Mouse (Mus musculus): ENCODE results near the gene Oas3. TPM values are rescaled to one million over a fixed set of nuclear protein-coding genes. Genes with fewer than 3 reads are reported as not detected.
A peak's percentile ranks its signal among the peaks of the same experiment; 100 is the strongest.

Gene Oas3
- polyA plus RNA-seq, 1 experiment from 2014 or later = 0.20 TPM

DNA sequence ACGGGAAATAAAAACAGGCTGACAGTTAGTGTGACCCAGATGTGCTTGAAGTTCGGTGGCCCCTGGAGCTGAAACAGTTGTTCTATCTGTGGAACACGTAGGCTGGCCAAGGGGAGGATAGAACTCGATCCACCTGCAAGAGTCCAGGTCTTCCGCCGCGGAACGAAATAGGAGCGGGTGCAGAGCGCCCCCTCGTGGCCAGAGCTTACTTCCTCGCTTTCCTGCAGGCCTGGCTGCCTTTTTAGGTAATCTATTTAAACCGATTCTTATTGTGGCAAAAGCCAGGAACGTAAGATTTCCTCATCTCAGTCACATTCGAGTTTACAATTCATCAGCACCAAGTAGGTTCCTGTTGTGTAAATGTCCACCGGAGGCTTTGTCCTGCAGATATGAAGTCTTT, 63.1 kb downstream of the Oas3 start:
- peaks cover 42% of the 10 kb centered on the region for H3K27me3 ChIP-seq (ENCODE audit: control insufficient read depth, insufficient read depth, low read length)
- peak; percentile 98 for DNase-seq (ENCODE audit: low spot score, missing footprints)
- H3K9ac ChIP-seq (ENCODE audit: low read length) = no peak overlapping the region
- H3K9me3 ChIP-seq (ENCODE audit: control insufficient read depth, low read length) = no peaks in the 10 kb centered on the region
- peaks cover 13% of the 10 kb centered on the region for H3K4me1 ChIP-seq (ENCODE audit: control insufficient read depth, insufficient read depth, low read length)
- no peak for ATAC-seq (ENCODE audit: low FRiP score)
- H3K4me2 ChIP-seq = no peak overlapping the region
- H3K27ac ChIP-seq (ENCODE audit: low read depth, low read length) = no peak overlapping the region
- no peaks in the 10 kb centered on the region for H3K36me3 ChIP-seq (ENCODE audit: control insufficient read depth, insufficient read depth, low read length)
- WGBS = 5% methylated on average over 16 of the region's 16 CpGs
- H3K4me3 ChIP-seq (ENCODE audit: low read depth, low read length) = no peak overlapping the region

DNA sequence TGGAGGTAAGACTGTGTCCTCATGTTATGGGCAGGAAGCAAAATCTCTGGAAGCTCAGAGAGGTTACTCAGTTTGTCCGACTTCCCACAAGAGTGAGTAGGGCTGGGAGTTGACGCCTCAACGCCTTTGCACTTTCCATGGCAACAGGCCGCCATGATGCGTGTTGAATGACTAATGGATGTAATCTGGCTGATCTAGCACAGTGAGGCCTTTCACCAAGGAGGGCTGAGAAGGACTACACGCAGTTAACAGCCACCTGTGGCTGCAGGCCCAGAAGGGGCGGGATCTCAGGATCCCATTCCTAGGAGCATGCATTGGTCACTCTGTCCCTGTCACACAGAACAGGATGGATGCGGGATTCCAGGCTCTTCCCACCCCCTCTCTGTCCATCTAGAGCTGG, 64.7 kb downstream of the Oas3 start:
- no peak overlapping the region for H3K4me2 ChIP-seq
- no peaks in the 10 kb centered on the region for H3K9me3 ChIP-seq (ENCODE audit: control insufficient read depth, low read length)
- ATAC-seq (ENCODE audit: low FRiP score) (no peak), DNase-seq (ENCODE audit: low spot score, missing footprints) (no peak)
- peaks cover 13% of the 10 kb centered on the region for H3K4me1 ChIP-seq (ENCODE audit: control insufficient read depth, insufficient read depth, low read length)
- H3K27me3 ChIP-seq (ENCODE audit: control insufficient read depth, insufficient read depth, low read length) = peaks cover 47% of the 10 kb centered on the region
- no peak overlapping the region for H3K9ac ChIP-seq (ENCODE audit: low read length)
- no peak overlapping the region for H3K4me3 ChIP-seq (ENCODE audit: low read depth, low read length)
- WGBS = 74% methylated on average over 8 of the region's 8 CpGs
- H3K36me3 ChIP-seq (ENCODE audit: control insufficient read depth, insufficient read depth, low read length) = no peaks in the 10 kb centered on the region
- H3K27ac ChIP-seq (ENCODE audit: low read depth, low read length) = no peak overlapping the region

DNA sequence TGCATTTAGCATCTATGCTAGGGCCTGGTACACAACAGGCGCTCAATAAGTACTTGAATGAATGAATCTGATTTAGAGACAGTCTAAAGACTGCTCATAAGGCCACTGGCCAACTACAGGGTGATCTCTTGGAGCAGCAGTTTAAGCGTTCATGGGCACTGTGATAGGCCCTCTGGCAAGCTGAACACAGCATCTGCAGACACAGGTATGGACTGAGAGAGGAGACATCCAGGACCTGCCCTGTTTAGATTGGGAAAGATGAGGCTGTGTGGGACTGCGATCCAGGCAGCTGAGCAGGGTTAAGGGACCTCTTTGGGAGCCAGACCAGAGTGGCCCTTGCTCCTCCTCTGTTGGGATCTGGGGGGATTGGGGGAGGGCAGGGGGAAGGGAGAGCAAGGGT, 65.6 kb downstream of the Oas3 start, which contains the start of gene Dtx1:
Dtx1 (minus strand) TSS at position 101 of the 400 bp plus-strand sequence.
- H3K9me3 ChIP-seq (ENCODE audit: control insufficient read depth, low read length) = no peaks in the 10 kb centered on the region
- 32% methylated on average over 3 of the region's 3 CpGs for WGBS
- H3K36me3 ChIP-seq (ENCODE audit: control insufficient read depth, insufficient read depth, low read length) = no peaks in the 10 kb centered on the region
- peak within 1 kb of the TSS; percentile 73 for H3K9ac ChIP-seq (ENCODE audit: low read length)
- DNase-seq (ENCODE audit: low spot score, missing footprints) = peak; percentile 88
- no peak within 1 kb of the TSS; the same call in 1 of the 2 replicates for H3K27ac ChIP-seq (ENCODE audit: low read depth, low read length)
- peaks cover 14% of the 10 kb centered on the region for H3K4me1 ChIP-seq (ENCODE audit: control insufficient read depth, insufficient read depth, low read length)
- H3K27me3 ChIP-seq (ENCODE audit: control insufficient read depth, insufficient read depth, low read length) = peaks cover 47% of the 10 kb centered on the region
- H3K4me2 ChIP-seq = peak within 1 kb of the TSS; percentile 78
- no peak for ATAC-seq (ENCODE audit: low FRiP score)
- peak within 1 kb of the TSS; percentile 44 for H3K4me3 ChIP-seq (ENCODE audit: low read depth, low read length)

DNA sequence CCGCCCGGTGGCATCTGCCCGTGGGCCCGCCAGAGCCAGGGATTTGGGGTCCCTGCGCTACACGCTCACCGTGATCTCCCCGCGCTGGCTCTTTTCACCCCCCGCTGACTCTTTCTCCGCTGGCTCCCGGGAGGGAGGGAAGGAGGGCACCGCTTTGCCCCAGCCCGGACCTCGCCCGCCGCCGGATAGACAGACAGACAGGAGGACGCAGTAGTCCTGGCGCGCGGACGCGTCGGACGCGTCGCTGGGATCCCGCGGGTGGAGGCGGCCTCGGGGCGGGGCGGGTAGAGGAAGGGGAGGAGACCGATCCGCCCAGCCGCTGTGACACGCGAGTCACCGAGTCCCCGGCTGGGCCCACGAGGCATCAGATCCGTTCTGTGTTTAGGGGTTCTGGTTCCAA, 66.0 kb downstream of the Oas3 start:
- peaks cover 47% of the 10 kb centered on the region for H3K27me3 ChIP-seq (ENCODE audit: control insufficient read depth, insufficient read depth, low read length)
- H3K27ac ChIP-seq (ENCODE audit: low read depth, low read length) = no peak overlapping the region
- no peaks in the 10 kb centered on the region for H3K36me3 ChIP-seq (ENCODE audit: control insufficient read depth, insufficient read depth, low read length)
- no peaks in the 10 kb centered on the region for H3K9me3 ChIP-seq (ENCODE audit: control insufficient read depth, low read length)
- peak overlapping the region; percentile 73 for H3K9ac ChIP-seq (ENCODE audit: low read length)
- DNase-seq (ENCODE audit: low spot score, missing footprints) (peak; percentile 91), ATAC-seq (ENCODE audit: low FRiP score) (no peak)
- H3K4me2 ChIP-seq = peak overlapping the region; percentile 78
- H3K4me3 ChIP-seq (ENCODE audit: low read depth, low read length) = peak overlapping the region; percentile 44
- WGBS = under 1% methylated on average over 38 of the region's 43 CpGs
- H3K4me1 ChIP-seq (ENCODE audit: control insufficient read depth, insufficient read depth, low read length) = peaks cover 18% of the 10 kb centered on the region

DNA sequence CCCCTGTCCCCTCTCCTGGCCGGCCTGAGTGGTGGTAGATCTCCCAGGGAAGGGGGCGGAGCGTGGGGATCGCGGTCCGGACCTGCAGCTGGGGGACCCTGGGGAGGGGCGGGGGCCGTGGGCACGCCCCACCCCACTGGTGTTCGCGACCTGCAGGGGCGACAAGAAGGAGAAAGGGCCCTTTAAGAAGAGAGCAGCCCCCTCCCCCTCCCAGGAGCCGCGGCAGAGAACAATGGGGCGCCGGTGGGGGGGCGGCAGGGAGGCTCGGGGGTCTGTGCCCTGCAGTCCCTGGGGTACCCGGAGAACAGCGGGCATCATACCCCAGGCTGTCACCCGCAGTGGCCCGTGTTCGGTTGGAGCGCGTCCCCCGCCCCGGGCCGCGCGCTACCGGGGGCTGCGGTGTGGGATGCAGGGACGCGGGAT, 66.6 kb downstream of the Oas3 start:
- ATAC-seq (ENCODE audit: low FRiP score) = peak; percentile 30; the same call in 1 of the 2 replicates
- no peaks in the 10 kb centered on the region for H3K36me3 ChIP-seq (ENCODE audit: control insufficient read depth, insufficient read depth, low read length)
- no peaks in the 10 kb centered on the region for H3K9me3 ChIP-seq (ENCODE audit: control insufficient read depth, low read length)
- H3K27me3 ChIP-seq (ENCODE audit: control insufficient read depth, insufficient read depth, low read length) = peaks cover 47% of the 10 kb centered on the region
- H3K27ac ChIP-seq (ENCODE audit: low read depth, low read length) = no peak overlapping the region; the same call in 1 of the 2 replicates
- under 1% methylated on average over 25 of the region's 34 CpGs for WGBS
- H3K4me1 ChIP-seq (ENCODE audit: control insufficient read depth, insufficient read depth, low read length) = peaks cover 19% of the 10 kb centered on the region
- DNase-seq (ENCODE audit: low spot score, missing footprints) = no peak
- H3K9ac ChIP-seq (ENCODE audit: low read length) = peak overlapping the region; percentile 73
- H3K4me2 ChIP-seq = peak overlapping the region; percentile 78
- peak overlapping the region; percentile 44 for H3K4me3 ChIP-seq (ENCODE audit: low read depth, low read length)

DNA sequence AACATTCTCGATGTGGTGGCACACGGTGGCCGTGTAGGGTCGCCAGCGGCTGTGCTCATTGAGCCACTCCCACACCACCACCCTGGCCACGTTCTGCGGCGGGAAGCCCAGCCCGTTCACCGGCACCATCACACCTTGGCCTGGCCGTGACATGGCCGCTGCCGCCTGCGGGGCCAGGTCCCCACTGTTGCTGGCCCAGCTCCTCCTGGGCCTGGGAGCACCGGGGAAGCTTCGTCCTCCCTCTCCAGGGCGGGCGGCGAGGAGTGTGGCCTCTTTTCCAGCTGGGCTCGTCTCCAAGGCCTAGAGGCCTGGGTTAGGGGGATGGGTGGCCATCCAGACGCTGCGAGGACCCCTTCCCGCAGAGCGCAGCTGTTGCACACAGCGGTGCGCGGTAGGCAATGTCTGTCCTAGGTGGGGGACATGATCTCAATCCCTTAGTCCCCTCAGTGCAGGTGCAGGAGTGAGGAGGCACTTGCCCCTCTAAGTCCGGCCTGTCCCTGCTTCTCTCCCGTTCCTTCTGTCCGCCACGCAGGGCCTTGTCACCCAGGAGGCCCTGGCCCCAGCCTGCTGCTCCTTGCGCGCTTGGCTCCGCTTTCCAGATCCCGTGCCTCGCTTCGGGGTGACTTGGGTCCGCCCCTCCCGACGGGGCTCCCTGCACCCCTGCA, 67.2 kb downstream of the Oas3 start:
- peak overlapping the region; percentile 73 for H3K9ac ChIP-seq (ENCODE audit: low read length)
- H3K27ac ChIP-seq (ENCODE audit: low read depth, low read length) = no peak overlapping the region; the same call in 1 of the 2 replicates
- no peaks in the 10 kb centered on the region for H3K9me3 ChIP-seq (ENCODE audit: control insufficient read depth, low read length)
- peak overlapping the region; percentile 78 for H3K4me2 ChIP-seq
- peaks cover 47% of the 10 kb centered on the region for H3K27me3 ChIP-seq (ENCODE audit: control insufficient read depth, insufficient read depth, low read length)
- peak; percentile 93 for DNase-seq (ENCODE audit: low spot score, missing footprints)
- H3K4me3 ChIP-seq (ENCODE audit: low read depth, low read length) = peak overlapping the region; percentile 44
- peaks cover 19% of the 10 kb centered on the region for H3K4me1 ChIP-seq (ENCODE audit: control insufficient read depth, insufficient read depth, low read length)
- peak; percentile 41 for ATAC-seq (ENCODE audit: low FRiP score)
- H3K36me3 ChIP-seq (ENCODE audit: control insufficient read depth, insufficient read depth, low read length) = no peaks in the 10 kb centered on the region
- WGBS = 3% methylated on average over 40 of the region's 40 CpGs

DNA sequence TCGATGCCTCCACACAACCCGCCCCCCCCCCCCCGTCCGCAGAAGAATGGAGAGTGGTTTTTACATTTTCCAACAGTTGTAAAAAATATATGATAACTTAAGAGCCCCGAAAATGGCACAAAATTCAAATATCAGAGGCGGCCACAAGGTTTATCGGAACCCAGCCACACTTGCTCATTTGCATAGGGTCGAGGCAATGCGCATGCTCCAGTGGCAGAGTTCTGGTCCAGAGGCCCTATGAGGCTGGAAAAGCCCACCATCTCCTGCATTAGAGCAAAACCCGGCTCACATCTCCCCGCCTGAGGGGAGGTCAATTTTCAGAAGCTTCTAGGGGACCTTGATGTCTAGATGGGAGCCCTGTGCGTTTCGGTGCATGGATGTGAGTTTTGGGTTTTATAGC, 70.5 kb downstream of the Oas3 start:
- no peak for ATAC-seq (ENCODE audit: low FRiP score)
- Histone ChIP-seq H3K9ac (ENCODE audit: low read length) (peak overlapping the region; percentile 48), H3K27me3 (ENCODE audit: control insufficient read depth, insufficient read depth, low read length) (peaks cover 31% of the 10 kb centered on the region), H3K4me1 (ENCODE audit: control insufficient read depth, insufficient read depth, low read length) (peaks cover 21% of the 10 kb centered on the region), H3K4me2 (peak overlapping the region; percentile 56), H3K4me3 (ENCODE audit: low read depth, low read length) (peak overlapping the region; percentile 28), H3K9me3 (ENCODE audit: control insufficient read depth, low read length) (no peaks in the 10 kb centered on the region), H3K36me3 (ENCODE audit: control insufficient read depth, insufficient read depth, low read length) (no peaks in the 10 kb centered on the region), H3K27ac (ENCODE audit: low read depth, low read length) (no peak overlapping the region)
- DNase-seq (ENCODE audit: low spot score, missing footprints) = no peak
- 34% methylated on average over 13 of the region's 13 CpGs for WGBS

DNA sequence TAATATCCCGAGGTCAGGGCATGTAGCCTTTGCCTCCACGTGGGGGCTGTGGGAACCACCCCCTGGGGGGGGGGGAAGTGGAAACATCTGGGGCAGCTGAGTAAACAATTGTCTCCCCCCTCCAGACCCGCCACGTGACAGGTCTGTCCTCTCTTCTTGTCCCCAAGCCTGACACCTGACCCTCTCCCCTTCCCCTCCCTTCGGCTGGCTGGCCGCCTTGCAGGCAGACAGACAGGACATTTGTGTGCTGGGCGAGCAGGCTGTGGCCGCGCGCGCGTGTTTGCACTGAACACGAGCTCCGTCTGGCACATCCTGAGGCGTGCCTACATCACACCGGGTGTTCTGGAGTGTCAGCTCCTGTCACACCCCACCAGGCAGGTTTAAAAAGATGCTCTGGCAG, 70.9 kb downstream of the Oas3 start:
- no peak for DNase-seq (ENCODE audit: low spot score, missing footprints)
- H3K4me3 ChIP-seq (ENCODE audit: low read depth, low read length) = peak overlapping the region; percentile 28
- H3K9me3 ChIP-seq (ENCODE audit: control insufficient read depth, low read length) = no peaks in the 10 kb centered on the region
- H3K9ac ChIP-seq (ENCODE audit: low read length) = peak overlapping the region; percentile 48
- H3K4me1 ChIP-seq (ENCODE audit: control insufficient read depth, insufficient read depth, low read length) = peaks cover 21% of the 10 kb centered on the region
- H3K4me2 ChIP-seq = peak overlapping the region; percentile 56
- WGBS = 3% methylated on average over 16 of the region's 16 CpGs
- H3K36me3 ChIP-seq (ENCODE audit: control insufficient read depth, insufficient read depth, low read length) = no peaks in the 10 kb centered on the region
- peaks cover 27% of the 10 kb centered on the region for H3K27me3 ChIP-seq (ENCODE audit: control insufficient read depth, insufficient read depth, low read length)
- peak; percentile 51 for ATAC-seq (ENCODE audit: low FRiP score)
- H3K27ac ChIP-seq (ENCODE audit: low read depth, low read length) = no peak overlapping the region

DNA sequence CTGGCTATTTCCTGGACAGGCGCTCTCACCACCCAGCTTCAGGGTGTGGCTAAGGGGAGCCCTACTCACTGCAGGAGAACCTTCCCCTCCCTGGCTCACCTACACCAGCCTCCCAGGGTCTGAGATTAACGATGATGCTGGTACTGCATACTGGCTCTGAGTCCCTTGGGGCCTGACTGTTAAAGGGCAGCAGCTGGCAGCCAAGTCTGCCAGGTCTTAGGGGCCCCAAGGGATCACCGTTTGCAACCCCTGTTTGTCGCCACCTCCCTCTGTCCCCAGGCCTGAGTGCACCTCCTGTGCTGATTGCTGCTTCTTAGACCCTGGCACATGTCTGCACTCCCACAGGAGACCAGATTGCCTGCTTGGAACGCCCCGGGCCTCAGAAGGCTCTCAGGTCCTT, 73.0 kb downstream of the Oas3 start:
- Histone ChIP-seq H3K27ac (ENCODE audit: low read depth, low read length) (no peak overlapping the region), H3K9me3 (ENCODE audit: control insufficient read depth, low read length) (no peaks in the 10 kb centered on the region), H3K27me3 (ENCODE audit: control insufficient read depth, insufficient read depth, low read length) (peaks cover 6% of the 10 kb centered on the region), H3K4me3 (ENCODE audit: low read depth, low read length) (no peak overlapping the region), H3K9ac (ENCODE audit: low read length) (no peak overlapping the region), H3K4me2 (no peak overlapping the region), H3K4me1 (ENCODE audit: control insufficient read depth, insufficient read depth, low read length) (peaks cover 8% of the 10 kb centered on the region), H3K36me3 (ENCODE audit: control insufficient read depth, insufficient read depth, low read length) (no peaks in the 10 kb centered on the region)
- no peak for ATAC-seq (ENCODE audit: low FRiP score)
- 52% methylated on average over 6 of the region's 6 CpGs for WGBS
- DNase-seq (ENCODE audit: low spot score, missing footprints) = no peak

Data from midbrain, embryonic 11.5 days (tissue).